Comparison of ENCODE assay signal across 7 mouse cellular contexts in genomic region chr11:102284501-102285094, GRCm38 (mm10). TPM values are rescaled to one million over a fixed set of nuclear protein-coding genes. Genes with fewer than 3 reads are reported as not detected.
A peak's percentile ranks its signal among the peaks of the same experiment; 100 is the strongest.
DNase-seq lines count a peak whose midpoint lies in the region; ATAC-seq and TF ChIP-seq lines count a peak whose summit lies in the region.

Tmub2 (plus strand) TSS chr11:102284931.

- H3K36me3 ChIP-seq in embryonic facial prominence, embryonic 10.5 days (replicated peaks): peaks cover 26% of the 10 kb centered on the region
- H3K36me3 ChIP-seq in intestine, postnatal 0 days (ENCODE audit: control insufficient read depth, insufficient read depth): peaks cover 15% of the 10 kb centered on the region
- peaks cover 24% of the 10 kb centered on the region for H3K36me3 ChIP-seq in midbrain, embryonic 12.5 days
- peaks cover 22% of the 10 kb centered on the region for H3K36me3 ChIP-seq in small intestine, adult 2 months (ENCODE audit: control insufficient read depth, insufficient read depth, low read length)

- H3K4me1 ChIP-seq in embryonic facial prominence, embryonic 10.5 days: peaks cover 22% of the 10 kb centered on the region
- H3K4me1 ChIP-seq in intestine, postnatal 0 days (replicated peaks; ENCODE audit: control insufficient read depth, insufficient read depth, low read length): peaks cover 5% of the 10 kb centered on the region; the same call in 1 of the 2 replicates
- H3K4me1 ChIP-seq in midbrain, embryonic 12.5 days: peaks cover 15% of the 10 kb centered on the region
- H3K4me1 ChIP-seq in small intestine, adult 2 months (ENCODE audit: control insufficient read depth, insufficient read depth, insufficient read length, low read length): no peaks in the 10 kb centered on the region

- H3K9me3 ChIP-seq in embryonic facial prominence, embryonic 10.5 days: no peaks in the 10 kb centered on the region
- H3K9me3 ChIP-seq in intestine, postnatal 0 days (ENCODE audit: control insufficient read depth): no peaks in the 10 kb centered on the region
- no peaks in the 10 kb centered on the region for H3K9me3 ChIP-seq in midbrain, embryonic 12.5 days

- H3K4me2 ChIP-seq in intestine, postnatal 0 days (replicated peaks; ENCODE audit: low read depth): peak within 1 kb of the TSS; percentile 85
- H3K4me2 ChIP-seq in midbrain, embryonic 12.5 days (replicated peaks): peak within 1 kb of the TSS; percentile 60

- intact Hi-C loops in left cerebral cortex, postnatal 4 days (cut with DNase I): no loop called here

- under 1% methylated on average over 32 of the region's 32 CpGs for WGBS in embryonic facial prominence, embryonic 10.5 days
- under 1% methylated on average over 32 of the region's 32 CpGs for WGBS in intestine, postnatal 0 days
- under 1% methylated on average over 32 of the region's 32 CpGs for WGBS in midbrain, embryonic 12.5 days
- under 1% methylated on average over 32 of the region's 32 CpGs for WGBS in small intestine, adult 2 months

- peak; percentile 92 for ATAC-seq in intestine, postnatal 0 days
- peak; percentile 86 for ATAC-seq in midbrain, embryonic 12.5 days (ENCODE audit: low FRiP score, low read depth)

- H3K27ac ChIP-seq in embryonic facial prominence, embryonic 10.5 days (replicated peaks): peak within 1 kb of the TSS; percentile 88
- peak within 1 kb of the TSS; percentile 73 for H3K27ac ChIP-seq in intestine, postnatal 0 days (ENCODE audit: low read depth, low read length)
- H3K27ac ChIP-seq in midbrain, embryonic 12.5 days (replicated peaks): peak within 1 kb of the TSS; percentile 69
- H3K27ac ChIP-seq in small intestine, adult 2 months (ENCODE audit: insufficient read depth, low read depth, low read length): peak within 1 kb of the TSS; percentile 74

- peak; percentile 96 for DNase-seq in adrenal gland, postnatal 10 days
- peak; percentile 96 for DNase-seq in embryonic facial prominence, embryonic 10.5 days (ENCODE audit: low spot score)
- no peak for DNase-seq in gonadal fat pad, adult 2 months (ENCODE audit: low read depth)
- peak; percentile 96 for DNase-seq in left cerebral cortex, postnatal 4 days

- H3K4me3 ChIP-seq in embryonic facial prominence, embryonic 10.5 days: peak within 1 kb of the TSS; percentile 90
- peak within 1 kb of the TSS; percentile 92 for H3K4me3 ChIP-seq in intestine, postnatal 0 days (ENCODE audit: low read depth, low read length)
- peak within 1 kb of the TSS; percentile 71 for H3K4me3 ChIP-seq in midbrain, embryonic 12.5 days
- peak within 1 kb of the TSS; percentile 79 for H3K4me3 ChIP-seq in small intestine, adult 2 months (ENCODE audit: low read depth, low read length)

- peak; percentile 38 for TF ChIP-seq CTCF in intestine, postnatal 0 days (IDR thresholded peaks at IDR 0.05; ENCODE audit: low read depth)
- no peak for TF ChIP-seq CTCF in small intestine, adult 2 months (IDR thresholded peaks at IDR 0.05; ENCODE audit: extremely low read depth, insufficient read length, insufficient replicate concordance, low read depth, low read length)

- peak within 1 kb of the TSS; percentile 81 for H3K9ac ChIP-seq in intestine, postnatal 0 days (ENCODE audit: low read depth, low read length)
- H3K9ac ChIP-seq in midbrain, embryonic 12.5 days (replicated peaks): peak within 1 kb of the TSS; percentile 68

- TF ChIP-seq POLR2A in small intestine, adult 2 months (IDR thresholded peaks at IDR 0.05; ENCODE audit: low read depth, low read length): no peak

- no peaks in the 10 kb centered on the region for H3K27me3 ChIP-seq in embryonic facial prominence, embryonic 10.5 days (replicated peaks; ENCODE audit: low read depth, poor library complexity, severe bottlenecking)
- H3K27me3 ChIP-seq in intestine, postnatal 0 days (replicated peaks; ENCODE audit: control insufficient read depth, insufficient read depth, low read length): no peaks in the 10 kb centered on the region
- no peaks in the 10 kb centered on the region for H3K27me3 ChIP-seq in midbrain, embryonic 12.5 days
- H3K27me3 ChIP-seq in small intestine, adult 2 months (ENCODE audit: control insufficient read depth, insufficient read depth, low read length): no peaks in the 10 kb centered on the region

RNA-seq across cellular contexts. Expression of gene Tmub2, which starts in this region (rescaled TPM):
- total RNA-seq in adrenal gland, postnatal 10 days (2021): 10 to 100 TPM; 36.6 to 41.1 TPM
- 45.2 and 46.2 TPM in 2 replicates for polyA plus RNA-seq in embryonic facial prominence, embryonic 10.5 days (2016; fragmentation: Nextera tagmentation; extraction: Ambion mirVana)
- 58.8 and 66.7 TPM in 2 replicates for polyA plus RNA-seq in gonadal fat pad, adult 2 months (2012; rRNA removed)
- polyA plus RNA-seq in intestine, postnatal 0 days (2015; fragmentation: Nextera tagmentation; extraction: Ambion mirVana): 43.3 and 44.2 TPM in 2 replicates
- 10 to 100 TPM; 53.6 to 56.1 TPM for total RNA-seq in left cerebral cortex, postnatal 4 days (2021)
- 65.5 and 69.4 TPM in 2 replicates for polyA plus RNA-seq in midbrain, embryonic 12.5 days (2016; fragmentation: Nextera tagmentation; extraction: Ambion mirVana)
- polyA plus RNA-seq in small intestine, adult 2 months (2012; rRNA removed): 29.4 and 60.2 TPM in 2 replicates
